Mouse (Mus musculus): ENCODE measurements at regions not wholly inside any gene's neighbourhood (a gene's known extent, or its start where the extent isn't known, plus 50 kb on each side); places are given as distances from the start of the nearest gene placed in this dataset.
"Not testable (repeated sequence)": the region's sequence is repeated elsewhere in the genome, so short reads cannot be mapped to it uniquely, and the experiment has no call there.

DNA sequence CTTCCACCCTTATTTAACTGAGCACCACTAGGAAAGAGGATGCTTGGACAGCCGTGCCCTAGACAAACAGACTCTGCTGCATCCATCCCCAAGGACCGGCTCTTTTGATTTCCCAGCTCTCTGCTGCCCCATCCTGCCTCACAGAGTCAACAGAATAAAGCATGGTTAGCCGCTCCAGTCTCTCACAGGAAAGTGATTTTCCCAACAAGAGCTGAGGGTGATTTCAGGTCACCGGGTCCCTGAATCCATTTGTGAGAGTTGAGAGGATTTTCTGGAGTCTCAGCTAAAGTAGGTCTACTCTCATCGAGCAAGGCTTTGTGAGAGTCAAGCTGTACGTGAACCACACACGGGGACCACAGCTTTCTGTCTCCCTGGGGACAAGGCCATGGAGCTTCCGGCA lies 95.6 kb upstream of the A430005L14Rik start:
- no peak overlapping the region for H3K9ac ChIP-seq (ENCODE audit: low read depth, low read length)
- DNase-seq, result no peak
- WGBS, result 53% methylated on average over 8 of the region's 8 CpGs
- TF ChIP-seq POLR2A (IDR thresholded peaks at IDR 0.05; ENCODE audit: insufficient read depth, low read depth, low read length) (no peak), CTCF (IDR thresholded peaks at IDR 0.05) (no peak), EP300 (IDR thresholded peaks at IDR 0.05; ENCODE audit: insufficient read depth, low read depth, low read length) (no peak)
- no peaks in the 10 kb centered on the region for H3K27me3 ChIP-seq (ENCODE audit: control insufficient read depth, insufficient read depth, low read length)
- intact Hi-C loops (cut with DNase I), result no loop called here
- H3K79me2 ChIP-seq (replicated peaks; ENCODE audit: control insufficient read depth, insufficient read depth, low read length), result no peaks in the 10 kb centered on the region
- H3K27ac ChIP-seq, result no peak overlapping the region
- no peaks in the 10 kb centered on the region for H3K36me3 ChIP-seq (ENCODE audit: control insufficient read depth, insufficient read depth, low read length)
- H3K4me3 ChIP-seq, result no peak overlapping the region
- no peaks in the 10 kb centered on the region for H3K4me1 ChIP-seq (ENCODE audit: control insufficient read depth, insufficient read depth, low read length)

DNA sequence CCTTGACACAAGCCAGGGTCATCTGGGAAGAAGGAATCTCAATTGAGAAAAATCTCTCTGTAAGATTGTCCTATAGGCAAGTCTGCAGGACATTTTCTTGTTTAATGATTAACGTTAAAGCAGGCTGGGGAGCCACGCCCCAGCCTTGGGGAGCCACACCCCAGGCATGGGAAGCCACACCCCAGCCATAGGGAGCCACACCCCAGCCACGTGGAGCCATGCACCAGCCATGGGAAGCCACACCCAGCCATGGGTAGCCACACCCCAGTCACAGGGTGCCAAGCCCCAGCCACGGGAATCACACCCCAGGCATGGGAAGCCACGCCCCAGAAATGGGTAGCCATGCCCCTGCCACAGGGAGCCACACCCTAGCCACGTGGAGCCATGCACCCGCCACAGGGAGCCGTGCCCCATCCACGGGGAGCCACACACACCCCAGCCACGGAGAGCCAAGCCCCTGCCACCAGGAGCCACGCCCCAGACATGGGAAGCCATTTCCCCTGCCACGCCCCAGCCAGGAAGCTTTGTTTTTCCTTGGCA lies 94.8 kb upstream of the A430005L14Rik start:
- 64% methylated on average over 12 of the region's 12 CpGs for WGBS

GRCm38 (mm10) chr4:153872346-153872745 lies 84.7 kb upstream of the A430005L14Rik start:
- H3K36me3 ChIP-seq (ENCODE audit: control insufficient read depth, insufficient read depth, low read length), result no peaks in the 10 kb centered on the region
- no peak for TF ChIP-seq POLR2A (IDR thresholded peaks at IDR 0.05; ENCODE audit: insufficient read depth, low read depth, low read length)
- TF ChIP-seq CTCF (IDR thresholded peaks at IDR 0.05), result no peak
- TF ChIP-seq EP300 (IDR thresholded peaks at IDR 0.05; ENCODE audit: insufficient read depth, low read depth, low read length), result no peak
- no peak for DNase-seq
- 67% methylated on average over 3 of the region's 3 CpGs for WGBS
- no peak overlapping the region for H3K9ac ChIP-seq (ENCODE audit: low read depth, low read length)
- H3K4me3 ChIP-seq, result no peak overlapping the region
- H3K27ac ChIP-seq, result no peak overlapping the region
- no peaks in the 10 kb centered on the region for H3K4me1 ChIP-seq (ENCODE audit: control insufficient read depth, insufficient read depth, low read length)
- H3K79me2 ChIP-seq (replicated peaks; ENCODE audit: control insufficient read depth, insufficient read depth, low read length), result no peaks in the 10 kb centered on the region
- H3K27me3 ChIP-seq (ENCODE audit: control insufficient read depth, insufficient read depth, low read length), result no peaks in the 10 kb centered on the region
- intact Hi-C loops (cut with DNase I), result no loop called here

More for the DNA sequence above, 94.8 kb upstream of the A430005L14Rik start:
- no peak overlapping the region for H3K9ac ChIP-seq (ENCODE audit: low read depth, low read length)
- no peaks in the 10 kb centered on the region for H3K79me2 ChIP-seq (replicated peaks; ENCODE audit: control insufficient read depth, insufficient read depth, low read length)
- H3K27ac ChIP-seq, result no peak overlapping the region
- no peaks in the 10 kb centered on the region for H3K27me3 ChIP-seq (ENCODE audit: control insufficient read depth, insufficient read depth, low read length)
- TF ChIP-seq CTCF (IDR thresholded peaks at IDR 0.05), result no peak
- no peak for TF ChIP-seq EP300 (IDR thresholded peaks at IDR 0.05; ENCODE audit: insufficient read depth, low read depth, low read length)
- H3K4me1 ChIP-seq (ENCODE audit: control insufficient read depth, insufficient read depth, low read length), result no peaks in the 10 kb centered on the region
- H3K4me3 ChIP-seq, result no peak overlapping the region
- DNase-seq, result no peak
- no peaks in the 10 kb centered on the region for H3K36me3 ChIP-seq (ENCODE audit: control insufficient read depth, insufficient read depth, low read length)
- intact Hi-C loops (cut with DNase I), result no loop called here

DNA sequence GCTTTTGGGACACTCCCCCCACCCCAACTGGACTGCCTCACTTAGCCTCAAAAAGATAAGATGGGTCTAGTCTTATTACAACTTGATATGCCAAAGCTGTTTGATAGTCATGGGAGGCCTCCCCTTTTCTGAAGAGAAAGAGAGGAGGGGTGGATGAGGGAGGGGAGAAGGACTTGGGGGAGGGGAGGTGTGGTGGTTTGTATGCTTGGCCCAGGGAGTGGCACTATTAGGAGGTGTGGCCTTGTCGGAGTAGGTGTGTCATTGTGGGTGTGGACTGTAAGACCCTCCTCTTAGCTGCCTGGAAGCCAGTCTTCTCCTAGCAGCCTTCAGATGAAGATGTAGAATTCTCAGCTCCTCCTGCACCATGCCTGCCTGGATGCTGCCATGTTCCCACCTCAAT lies 82.0 kb upstream of the A430005L14Rik start:
- H3K4me1 ChIP-seq (ENCODE audit: control insufficient read depth, insufficient read depth, low read length); H3K27ac ChIP-seq; DNase-seq; H3K9ac ChIP-seq (ENCODE audit: low read depth, low read length); H3K79me2 ChIP-seq (replicated peaks; ENCODE audit: control insufficient read depth, insufficient read depth, low read length); intact Hi-C loops (cut with DNase I); H3K4me3 ChIP-seq; H3K27me3 ChIP-seq (ENCODE audit: control insufficient read depth, insufficient read depth, low read length); H3K36me3 ChIP-seq (ENCODE audit: control insufficient read depth, insufficient read depth, low read length): not testable (repeated sequence)
- 86% methylated on average over 1 of the region's 1 CpGs for WGBS

GRCm38 (mm10) chr4:153876954-153877642 lies 79.9 kb upstream of the A430005L14Rik start:
- Histone ChIP-seq H3K4me3 (no peak overlapping the region), H3K9ac (ENCODE audit: low read depth, low read length) (no peak overlapping the region), H3K36me3 (ENCODE audit: control insufficient read depth, insufficient read depth, low read length) (no peaks in the 10 kb centered on the region), H3K4me1 (ENCODE audit: control insufficient read depth, insufficient read depth, low read length) (no peaks in the 10 kb centered on the region), H3K27ac (no peak overlapping the region), H3K79me2 (replicated peaks; ENCODE audit: control insufficient read depth, insufficient read depth, low read length) (no peaks in the 10 kb centered on the region), H3K27me3 (ENCODE audit: control insufficient read depth, insufficient read depth, low read length) (no peaks in the 10 kb centered on the region)
- 65% methylated on average over 7 of the region's 7 CpGs for WGBS
- no peak for TF ChIP-seq CTCF (IDR thresholded peaks at IDR 0.05)
- no peak for TF ChIP-seq POLR2A (IDR thresholded peaks at IDR 0.05; ENCODE audit: insufficient read depth, low read depth, low read length)
- TF ChIP-seq EP300 (IDR thresholded peaks at IDR 0.05; ENCODE audit: insufficient read depth, low read depth, low read length), result no peak
- intact Hi-C loops (cut with DNase I), result no loop called here
- no peak for DNase-seq

- 9% methylated on average over 3 of the region's 3 CpGs for whole genome bisulfite sequencing
Measured at GRCm38 (mm10) chr4:153883057-153883456, 74.0 kb upstream of the A430005L14Rik start.

More at GRCm38 (mm10) chr4:153883057-153883456, 74.0 kb upstream of the A430005L14Rik start:
- Histone ChIP-seq H3K4me1 (ENCODE audit: control insufficient read depth, insufficient read depth, low read length) (no peaks in the 10 kb centered on the region), H3K4me3 (no peak overlapping the region), H3K79me2 (replicated peaks; ENCODE audit: control insufficient read depth, insufficient read depth, low read length) (no peaks in the 10 kb centered on the region), H3K9ac (ENCODE audit: low read depth, low read length) (no peak overlapping the region), H3K27me3 (ENCODE audit: control insufficient read depth, insufficient read depth, low read length) (no peaks in the 10 kb centered on the region), H3K36me3 (ENCODE audit: control insufficient read depth, insufficient read depth, low read length) (no peaks in the 10 kb centered on the region), H3K27ac (no peak overlapping the region)
- DNase-seq, result no peak
- no peak for TF ChIP-seq EP300 (IDR thresholded peaks at IDR 0.05; ENCODE audit: insufficient read depth, low read depth, low read length)
- no peak for TF ChIP-seq POLR2A (IDR thresholded peaks at IDR 0.05; ENCODE audit: insufficient read depth, low read depth, low read length)
- no peak for TF ChIP-seq CTCF (IDR thresholded peaks at IDR 0.05)
- intact Hi-C loops (cut with DNase I), result no loop called here
